Mouse (Mus musculus) lung, embryonic 15.5 days (tissue): ENCODE data around the gene Vars. TPM values are rescaled to one million over a fixed set of nuclear protein-coding genes. Genes with fewer than 3 reads are reported as not detected.

ENCODE experiments used
- ATAC-seq: fragments of 200-750 bp; cut with Nextera tagmentation; 2 replicates; pipeline ENCODE4 v1.8.0; 2017; ENCODE audit warnings: moderate number of reproducible peaks, borderline replicate concordance; ENCODE audit not compliant: low FRiP score, low TSS enrichment; ENCODE audit errors: extremely low read depth
- H3K27ac ChIP-seq: fragments of 300-500 bp; sonication (generic); 2 replicates; pipeline ENCODE4 v1.5.1; 2015; ENCODE audit warnings: moderate library complexity, mild to moderate bottlenecking, inconsistent platforms
- H3K27me3 ChIP-seq: fragments of 300-500 bp; sonication (generic); 2 replicates; pipeline ENCODE4 v1.6.1; 2015; ENCODE audit warnings: inconsistent platforms
- H3K36me3 ChIP-seq: fragments of 300-500 bp; sonication (generic); 2 replicates; pipeline ENCODE4 v1.6.1; 2015; ENCODE audit warnings: inconsistent platforms
- H3K4me1 ChIP-seq: fragments of 300-500 bp; sonication (generic); 2 replicates; pipeline ENCODE4 v1.6.1; 2015; ENCODE audit warnings: inconsistent platforms
- H3K4me2 ChIP-seq: fragments of 300-500 bp; sonication (generic); 2 replicates; pipeline ENCODE4 v1.6.1; 2015; ENCODE audit warnings: inconsistent platforms, mild to moderate bottlenecking, moderate library complexity
- H3K4me3 ChIP-seq: fragments of 300-500 bp; sonication (generic); 2 replicates; pipeline ENCODE4 v1.5.1; 2015; ENCODE audit warnings: mild to moderate bottlenecking, inconsistent platforms
- H3K9ac ChIP-seq: fragments of 300-500 bp; sonication (generic); 2 replicates; pipeline ENCODE4 v1.6.1; 2015; ENCODE audit warnings: inconsistent platforms
- H3K9me3 ChIP-seq: fragments of 300-500 bp; sonication (generic); 2 replicates; pipeline ENCODE4 v1.6.1; 2016; ENCODE audit warnings: inconsistent platforms
- WGBS: fragments of 180-500 bp; shearing (Covaris S2); methylation state at CpG from one replicate; pipeline ENCODE4 v1.1.7; 2015; 5-methylcytosine and 5-hydroxymethylcytosine counted together
- polyA plus RNA-seq: library from polyadenylated mRNA; unstranded; fragments of >200 nt; fragmentation: Nextera tagmentation; extraction: Ambion mirVana; gene quantifications from 2 replicates; pipeline ENCODE4 v1.2.1, GENCODE M21; 2015

The Vars gene
- polyA plus RNA-seq, 1 experiment from 2014 or later = 128 TPM

- no peaks in the 10 kb centered on the region for H3K27me3 ChIP-seq
- no peak overlapping the region for H3K4me3 ChIP-seq
- H3K4me1 ChIP-seq = no peaks in the 10 kb centered on the region
- no peaks in the 10 kb centered on the region for H3K9me3 ChIP-seq
- 84% methylated on average over 7 of the region's 7 CpGs for WGBS
- H3K36me3 ChIP-seq = peaks cover 97% of the 10 kb centered on the region
- no peak overlapping the region for H3K27ac ChIP-seq
- H3K4me2 ChIP-seq = no peak overlapping the region
- no peak for ATAC-seq
- H3K9ac ChIP-seq = no peak overlapping the region
Observed at GRCm38 (mm10) chr17:35009586-35009985, 8.8 kb downstream of the Vars start.

DNA sequence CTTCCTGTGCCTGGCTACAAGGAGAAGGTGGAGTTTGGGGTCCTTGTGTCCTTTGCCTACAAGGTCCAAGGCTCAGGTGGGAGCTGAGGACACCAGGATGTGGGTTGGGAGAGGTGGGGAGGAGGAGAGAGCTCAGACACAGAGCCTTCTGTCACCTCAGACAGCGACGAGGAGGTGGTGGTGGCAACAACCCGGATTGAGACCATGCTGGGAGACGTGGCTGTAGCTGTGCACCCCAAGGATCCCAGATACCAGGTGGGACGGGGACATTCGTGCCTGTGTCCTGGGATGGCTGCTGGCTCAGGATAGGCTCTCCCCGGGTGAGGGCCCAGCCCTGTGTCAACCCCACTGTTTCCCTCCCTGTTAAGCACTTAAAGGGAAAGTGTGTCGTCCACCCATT, 10.7 kb downstream of the Vars start:
- no peak for ATAC-seq
- Histone ChIP-seq H3K27ac (no peak overlapping the region), H3K9me3 (no peaks in the 10 kb centered on the region), H3K36me3 (peaks cover 98% of the 10 kb centered on the region), H3K4me1 (no peaks in the 10 kb centered on the region), H3K9ac (no peak overlapping the region), H3K27me3 (no peaks in the 10 kb centered on the region), H3K4me3 (no peak overlapping the region), H3K4me2 (no peak overlapping the region)
- 92% methylated on average over 8 of the region's 8 CpGs for WGBS

- no peak for ATAC-seq
- Histone ChIP-seq H3K4me2 (no peak overlapping the region), H3K9me3 (no peaks in the 10 kb centered on the region), H3K27ac (no peak overlapping the region), H3K4me3 (no peak overlapping the region), H3K36me3 (peaks cover 89% of the 10 kb centered on the region), H3K9ac (no peak overlapping the region), H3K27me3 (no peaks in the 10 kb centered on the region), H3K4me1 (no peaks in the 10 kb centered on the region)
- 79% methylated on average over 13 of the region's 13 CpGs for WGBS
Observed at GRCm38 (mm10) chr17:35012430-35012829, 11.6 kb downstream of the Vars start.

GRCm38 (mm10) chr17:35013221-35013620, 12.4 kb downstream of the Vars start:
- ATAC-seq = no peak
- Histone ChIP-seq H3K36me3 (peaks cover 81% of the 10 kb centered on the region), H3K4me3 (no peak overlapping the region), H3K27ac (no peak overlapping the region), H3K9me3 (no peaks in the 10 kb centered on the region), H3K4me2 (no peak overlapping the region), H3K4me1 (no peaks in the 10 kb centered on the region), H3K9ac (no peak overlapping the region), H3K27me3 (no peaks in the 10 kb centered on the region)
- WGBS = 67% methylated on average over 6 of the region's 6 CpGs

DNA sequence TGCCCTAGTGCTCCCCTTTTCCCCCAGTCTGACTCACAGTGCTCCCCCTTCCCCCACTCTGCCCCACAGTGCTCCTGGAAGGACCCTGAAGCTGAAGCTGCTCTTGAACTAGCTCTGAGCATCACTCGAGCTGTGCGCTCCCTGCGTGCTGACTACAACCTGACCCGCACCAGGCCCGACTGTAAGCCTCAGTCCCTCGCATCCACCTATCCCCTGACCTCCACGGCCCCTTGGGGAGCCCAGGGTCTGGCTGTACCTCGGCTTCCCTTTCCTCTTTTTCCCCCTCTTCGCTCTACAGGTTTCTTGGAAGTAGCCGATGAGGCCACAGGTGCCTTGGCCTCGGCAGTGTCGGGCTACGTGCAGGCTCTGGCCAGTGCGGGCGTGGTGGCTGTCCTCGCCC, 14.5 kb downstream of the Vars start:
- no peaks in the 10 kb centered on the region for H3K4me1 ChIP-seq
- WGBS = 90% methylated on average over 16 of the region's 16 CpGs
- no peak overlapping the region for H3K27ac ChIP-seq
- no peak overlapping the region for H3K4me3 ChIP-seq
- H3K27me3 ChIP-seq = no peaks in the 10 kb centered on the region
- H3K36me3 ChIP-seq = peaks cover 61% of the 10 kb centered on the region
- ATAC-seq = no peak
- no peak overlapping the region for H3K9ac ChIP-seq
- H3K9me3 ChIP-seq = no peaks in the 10 kb centered on the region
- H3K4me2 ChIP-seq = no peak overlapping the region

DNA sequence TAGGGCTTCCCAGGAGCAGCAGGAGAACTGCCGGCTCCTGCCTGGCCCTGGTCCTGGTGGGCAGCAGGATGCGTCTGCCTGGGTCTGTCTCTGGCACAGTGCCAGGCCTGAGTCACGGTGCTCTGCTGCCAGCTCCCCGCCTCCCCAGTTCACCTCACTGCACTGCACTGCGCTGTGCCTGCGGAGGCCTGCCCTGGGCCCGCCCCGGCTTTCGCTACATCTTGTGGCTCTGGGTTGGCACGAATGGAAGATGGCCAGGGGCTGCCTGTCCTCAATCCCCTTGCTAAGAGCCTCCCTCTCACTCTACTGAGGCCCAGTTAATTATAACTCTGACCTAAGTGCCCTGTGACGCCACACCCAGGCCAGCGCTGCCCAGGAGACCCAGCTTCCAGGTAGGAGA, 15.6 kb downstream of the Vars start, which contains the start of gene Vwa7:
Gene Vwa7 (plus strand): TSS at position 204 of the 400 bp plus-strand sequence.
- Histone ChIP-seq H3K4me3 (no peak within 1 kb of the TSS), H3K4me2 (no peak within 1 kb of the TSS), H3K4me1 (peaks cover 2% of the 10 kb centered on the region), H3K9me3 (no peaks in the 10 kb centered on the region), H3K9ac (no peak within 1 kb of the TSS), H3K27ac (no peak within 1 kb of the TSS), H3K27me3 (no peaks in the 10 kb centered on the region), H3K36me3 (peaks cover 50% of the 10 kb centered on the region)
- ATAC-seq = no peak
- 61% methylated on average over 12 of the region's 12 CpGs for WGBS

DNA sequence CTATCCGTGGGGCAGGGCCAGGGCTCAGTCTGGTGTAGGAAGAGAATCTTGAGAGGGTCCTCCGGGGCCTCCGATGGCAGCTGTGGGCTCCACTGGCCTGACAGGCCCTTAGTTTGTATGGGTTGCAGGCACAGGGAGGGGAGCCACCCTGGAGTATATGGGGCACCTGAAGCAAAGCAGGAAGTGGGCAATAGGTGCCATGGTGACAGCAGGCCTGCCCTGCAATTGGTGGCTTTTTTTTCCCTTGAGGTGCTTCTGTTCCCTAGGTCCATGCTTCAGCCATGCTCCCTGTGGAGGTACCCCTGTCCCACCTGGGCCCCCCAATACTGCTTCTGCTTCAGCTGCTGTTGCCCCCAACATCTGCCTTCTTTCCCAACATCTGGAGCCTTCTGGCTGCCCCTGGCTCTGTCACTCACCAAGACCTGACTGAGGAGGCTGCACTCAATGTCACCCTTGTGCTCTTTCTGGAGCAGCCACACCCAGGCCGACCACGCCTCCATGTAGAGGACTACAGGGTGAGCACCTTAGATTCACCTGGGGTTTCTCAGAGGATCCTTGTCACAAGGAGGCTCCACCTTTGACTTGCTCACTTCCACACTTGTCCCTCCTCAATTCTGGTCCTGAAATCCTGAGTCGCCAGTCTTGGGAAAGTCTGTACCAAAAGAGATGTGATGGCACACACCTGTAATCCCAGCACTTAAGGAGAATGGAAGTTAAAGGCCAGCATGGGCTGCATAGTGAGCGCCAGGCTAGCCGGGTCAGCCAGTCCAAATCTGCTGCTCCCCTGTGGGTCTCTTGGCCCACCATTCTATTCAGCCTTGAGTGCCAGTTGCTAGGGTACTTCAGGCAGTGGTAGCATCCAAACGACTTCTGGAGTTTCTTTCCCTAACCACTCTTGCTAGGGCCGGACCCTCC, 16.3 kb downstream of the Vars start:
- H3K36me3 ChIP-seq = peaks cover 43% of the 10 kb centered on the region
- WGBS = 76% methylated on average over 10 of the region's 10 CpGs
- H3K9ac ChIP-seq = no peak overlapping the region
- H3K4me2 ChIP-seq = no peak overlapping the region
- no peak for ATAC-seq
- no peak overlapping the region for H3K4me3 ChIP-seq
- H3K9me3 ChIP-seq = no peaks in the 10 kb centered on the region
- no peaks in the 10 kb centered on the region for H3K27me3 ChIP-seq
- peaks cover 7% of the 10 kb centered on the region for H3K4me1 ChIP-seq
- no peak overlapping the region for H3K27ac ChIP-seq

DNA sequence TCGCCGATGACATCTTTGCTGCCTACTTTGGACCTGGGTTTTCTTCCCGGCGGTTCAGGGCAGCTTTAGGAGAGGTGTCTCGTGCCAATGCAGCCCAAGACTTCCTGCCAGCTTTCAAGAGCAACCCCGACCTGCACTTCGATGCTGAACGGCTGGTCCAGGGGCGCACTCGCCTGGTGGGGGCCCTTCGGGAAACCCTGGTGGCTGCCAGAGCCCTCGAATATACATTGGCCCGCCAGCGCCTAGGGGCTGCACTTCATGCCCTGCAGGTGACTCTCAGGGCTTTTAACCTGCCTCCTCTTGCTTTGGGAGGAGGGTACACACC, 16.9 kb downstream of the Vars start:
- ATAC-seq = no peak
- H3K36me3 ChIP-seq = peaks cover 37% of the 10 kb centered on the region
- no peaks in the 10 kb centered on the region for H3K9me3 ChIP-seq
- H3K4me1 ChIP-seq = peaks cover 9% of the 10 kb centered on the region
- H3K4me3 ChIP-seq = no peak overlapping the region
- H3K27me3 ChIP-seq = no peaks in the 10 kb centered on the region
- no peak overlapping the region for H3K9ac ChIP-seq
- no peak overlapping the region for H3K4me2 ChIP-seq
- no peak overlapping the region for H3K27ac ChIP-seq
- WGBS = 69% methylated on average over 14 of the region's 14 CpGs

- WGBS = 81% methylated on average over 3 of the region's 3 CpGs
- Histone ChIP-seq H3K27me3 (no peaks in the 10 kb centered on the region), H3K9me3 (no peaks in the 10 kb centered on the region), H3K4me2 (no peak overlapping the region), H3K4me1 (peaks cover 9% of the 10 kb centered on the region), H3K9ac (no peak overlapping the region), H3K36me3 (peaks cover 32% of the 10 kb centered on the region), H3K27ac (no peak overlapping the region), H3K4me3 (no peak overlapping the region)
- no peak for ATAC-seq
Observed at GRCm38 (mm10) chr17:35018171-35018570, 17.4 kb downstream of the Vars start.

DNA sequence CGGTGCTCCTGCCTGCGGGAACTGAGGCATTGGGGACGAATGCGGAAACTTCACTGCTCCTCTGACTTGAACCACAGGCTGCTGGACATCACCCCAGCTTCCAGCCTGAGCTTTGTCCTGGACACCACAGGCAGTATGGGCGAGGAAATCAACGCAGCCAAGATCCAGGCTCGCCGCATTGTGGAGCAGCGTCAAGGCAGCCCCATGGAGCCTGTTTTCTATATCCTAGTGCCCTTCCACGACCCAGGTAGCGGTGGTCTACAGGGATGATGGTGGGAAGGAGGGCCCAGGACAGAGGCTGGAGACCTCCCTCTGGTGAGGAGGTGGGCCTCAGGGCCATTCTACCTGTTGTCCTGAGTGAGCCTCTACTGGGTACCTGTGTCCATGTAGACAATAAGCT, 19.1 kb downstream of the Vars start:
- WGBS = 72% methylated on average over 11 of the region's 11 CpGs

GRCm38 (mm10) chr17:35020551-35020950, 19.8 kb downstream of the Vars start:
- Histone ChIP-seq H3K4me3 (no peak overlapping the region), H3K4me1 (peaks cover 12% of the 10 kb centered on the region)

More for the DNA sequence above, 19.1 kb downstream of the Vars start:
- ATAC-seq = no peak
- Histone ChIP-seq H3K36me3 (peaks cover 15% of the 10 kb centered on the region), H3K4me3 (no peak overlapping the region), H3K4me1 (peaks cover 9% of the 10 kb centered on the region), H3K27me3 (no peaks in the 10 kb centered on the region), H3K9me3 (no peaks in the 10 kb centered on the region), H3K27ac (no peak overlapping the region), H3K9ac (no peak overlapping the region), H3K4me2 (no peak overlapping the region)

GRCm38 (mm10) chr17:35021163-35021808, 20.5 kb downstream of the Vars start:
- WGBS = 9% methylated on average over 16 of the region's 17 CpGs
- H3K27me3 ChIP-seq = no peaks in the 10 kb centered on the region
- peaks cover under 1% of the 10 kb centered on the region; the same call in 1 of the 2 replicates for H3K36me3 ChIP-seq
- ATAC-seq = no peak
- no peaks in the 10 kb centered on the region for H3K9me3 ChIP-seq
- peak overlapping the region; percentile 49 for H3K27ac ChIP-seq
- H3K4me1 ChIP-seq = peaks cover 20% of the 10 kb centered on the region
- no peak overlapping the region for H3K9ac ChIP-seq
- H3K4me3 ChIP-seq = no peak overlapping the region
- peak overlapping the region; percentile 32 for H3K4me2 ChIP-seq

More at GRCm38 (mm10) chr17:35020551-35020950, 19.8 kb downstream of the Vars start:
- Histone ChIP-seq H3K36me3 (peaks cover 8% of the 10 kb centered on the region), H3K4me2 (no peak overlapping the region), H3K27ac (no peak overlapping the region), H3K27me3 (no peaks in the 10 kb centered on the region), H3K9me3 (no peaks in the 10 kb centered on the region), H3K9ac (no peak overlapping the region)
- WGBS = 80% methylated on average over 8 of the region's 8 CpGs
- no peak for ATAC-seq
